In genomic region chr5:30590231-30590630, GRCm38 (mm10) we compare ENCODE assay signal across 19 mouse cellular contexts. TPM values are rescaled to one million over a fixed set of nuclear protein-coding genes. Genes with fewer than 3 reads are reported as not detected.
DNase-seq lines count a peak whose midpoint lies in the region; ATAC-seq and TF ChIP-seq lines count a peak whose summit lies in the region.
"Had no signal": no experiment of that assay in that cellular context is flagged by ENCODE, and none has a peak within 500 bp of the region (broad histone marks: within the 10 kb centered on the region; RNA-seq: fewer than 3 reads in every experiment).

No protein-coding gene starts in this region.

- peaks cover 5% of the 10 kb centered on the region; the same call in 1 of the 2 replicates for H3K27me3 ChIP-seq in forebrain, postnatal 0 days (ENCODE audit: insufficient read depth, low read length)
- H3K27me3 ChIP-seq in forebrain, embryonic 11.5 days (ENCODE audit: control insufficient read depth, insufficient read depth, low read length) = peaks cover 19% of the 10 kb centered on the region
- peaks cover 21% of the 10 kb centered on the region; the same call in 1 of the 2 replicates for H3K27me3 ChIP-seq in heart, postnatal 0 days (ENCODE audit: control insufficient read depth, insufficient read depth, low read length)
- H3K27me3 ChIP-seq in neural tube, embryonic 14.5 days (ENCODE audit: control insufficient read depth, insufficient read depth, low read length) = peaks cover 6% of the 10 kb centered on the region; the same call in 1 of the 2 replicates
- no peaks in the 10 kb centered on the region for H3K27me3 ChIP-seq in stomach, postnatal 0 days (ENCODE audit: control insufficient read depth, insufficient read depth, low read length)

- TF ChIP-seq EP300 in heart, postnatal 0 days (IDR thresholded peaks at IDR 0.05; ENCODE audit: low read depth) = no peak
- TF ChIP-seq EP300 in stomach, postnatal 0 days (optimal IDR thresholded peaks at IDR 0.05) = no peak

- peak overlapping the region; percentile 6; the same call in 1 of the 2 replicates for H3K4me2 ChIP-seq in forebrain, postnatal 0 days (ENCODE audit: low read depth)
- no peak overlapping the region for H3K4me2 ChIP-seq in forebrain, embryonic 11.5 days (ENCODE audit: low read depth, low read length, severe bottlenecking)
- H3K4me2 ChIP-seq in heart, postnatal 0 days (ENCODE audit: low read depth, low read length) = peak overlapping the region; percentile 86; the same call in 1 of the 2 replicates
- H3K4me2 ChIP-seq in neural tube, embryonic 14.5 days (ENCODE audit: low read depth, low read length) = peak overlapping the region; percentile 91; the same call in 1 of the 2 replicates
- peak overlapping the region; percentile 6; the same call in 1 of the 2 replicates for H3K4me2 ChIP-seq in stomach, postnatal 0 days (replicated peaks; ENCODE audit: low read depth)
- H3K4me2 ChIP-seq: liver, embryonic 13.5 days had no signal

- TF ChIP-seq CTCF in forebrain, postnatal 0 days (IDR thresholded peaks at IDR 0.05; ENCODE audit: low read depth) = no peak
- no peak for TF ChIP-seq CTCF in heart, postnatal 0 days (IDR thresholded peaks at IDR 0.05; ENCODE audit: low read depth)
- no peak for TF ChIP-seq CTCF in stomach, postnatal 0 days (IDR thresholded peaks at IDR 0.05; ENCODE audit: low read depth)

- no peak for ATAC-seq in forebrain, postnatal 0 days
- no peak for ATAC-seq in forebrain, embryonic 11.5 days (replicated peaks; ENCODE audit: low FRiP score)
- no peak for ATAC-seq in heart, postnatal 0 days (ENCODE audit: insufficient read depth, low read depth)
- no peak for ATAC-seq in neural tube, embryonic 14.5 days (ENCODE audit: low read depth)
- ATAC-seq in stomach, postnatal 0 days (ENCODE audit: low FRiP score, low TSS enrichment) = no peak
- ATAC-seq: forebrain, embryonic 15.5 days; midbrain, embryonic 13.5 days had no signal

- H3K9me3 ChIP-seq in forebrain, postnatal 0 days (ENCODE audit: low read length) = no peaks in the 10 kb centered on the region
- H3K9me3 ChIP-seq in forebrain, embryonic 11.5 days (ENCODE audit: control insufficient read depth, low read length) = no peaks in the 10 kb centered on the region
- no peaks in the 10 kb centered on the region for H3K9me3 ChIP-seq in heart, postnatal 0 days (replicated peaks; ENCODE audit: control insufficient read depth, low read length)
- H3K9me3 ChIP-seq in neural tube, embryonic 14.5 days (ENCODE audit: control insufficient read depth, low read length) = no peaks in the 10 kb centered on the region
- no peaks in the 10 kb centered on the region for H3K9me3 ChIP-seq in stomach, postnatal 0 days (ENCODE audit: control insufficient read depth, low read length)
- H3K9me3 ChIP-seq: forebrain, embryonic 15.5 days; liver, embryonic 13.5 days; midbrain, embryonic 13.5 days had no signal

- DNase-seq in forebrain, postnatal 0 days = no peak
- DNase-seq in forebrain, embryonic 11.5 days (ENCODE audit: low spot score) = no peak
- DNase-seq in heart, postnatal 0 days (ENCODE audit: low spot score) = no peak
- DNase-seq in heart, adult 11 months = no peak
- DNase-seq in neural tube, embryonic 10.5 days (ENCODE audit: extremely low spot score, low spot score) = no peak
- no peak for DNase-seq in stomach, postnatal 0 days (ENCODE audit: low spot score)
- DNase-seq in urinary bladder, adult 2 months (ENCODE audit: low spot score) = no peak
- DNase-seq: liver, embryonic 13.5 days; right cerebral cortex, postnatal 25 days; thymus, adult 2 months had no signal

- H3K4me3 ChIP-seq in forebrain, postnatal 0 days (ENCODE audit: low read depth, low read length) = no peak overlapping the region
- H3K4me3 ChIP-seq in forebrain, embryonic 11.5 days (ENCODE audit: low read depth, low read length) = no peak overlapping the region
- H3K4me3 ChIP-seq in heart, postnatal 0 days (ENCODE audit: low read depth, low read length) = 0 out of 2 replicates have a peak overlapping the region, but pooled peaks have one; percentile 61
- H3K4me3 ChIP-seq in neural tube, embryonic 14.5 days (ENCODE audit: low read depth, low read length) = no peak overlapping the region
- H3K4me3 ChIP-seq in stomach, postnatal 0 days (ENCODE audit: low read depth, low read length) = no peak overlapping the region
- H3K4me3 ChIP-seq: forebrain, embryonic 15.5 days; liver, embryonic 13.5 days; midbrain, embryonic 13.5 days had no signal

- no peak overlapping the region for H3K9ac ChIP-seq in forebrain, postnatal 0 days
- no peak overlapping the region for H3K9ac ChIP-seq in forebrain, embryonic 11.5 days (ENCODE audit: low read length)
- H3K9ac ChIP-seq in heart, postnatal 0 days (replicated peaks; ENCODE audit: low read depth, low read length) = no peak overlapping the region
- H3K9ac ChIP-seq in neural tube, embryonic 14.5 days (replicated peaks; ENCODE audit: low read depth, low read length) = no peak overlapping the region
- no peak overlapping the region for H3K9ac ChIP-seq in stomach, postnatal 0 days (ENCODE audit: low read length)
- H3K9ac ChIP-seq: forebrain, embryonic 15.5 days; liver, embryonic 13.5 days; midbrain, embryonic 13.5 days had no signal

- no peaks in the 10 kb centered on the region for H3K36me3 ChIP-seq in forebrain, postnatal 0 days (ENCODE audit: insufficient read depth)
- no peaks in the 10 kb centered on the region for H3K36me3 ChIP-seq in forebrain, embryonic 11.5 days (ENCODE audit: control insufficient read depth, insufficient read depth, low read length)
- no peaks in the 10 kb centered on the region for H3K36me3 ChIP-seq in heart, postnatal 0 days (replicated peaks; ENCODE audit: control insufficient read depth, insufficient read depth, low read length)
- H3K36me3 ChIP-seq in neural tube, embryonic 14.5 days (ENCODE audit: control insufficient read depth, insufficient read depth, low read length) = no peaks in the 10 kb centered on the region
- no peaks in the 10 kb centered on the region for H3K36me3 ChIP-seq in stomach, postnatal 0 days (ENCODE audit: control insufficient read depth, insufficient read depth, low read length)
- H3K36me3 ChIP-seq: forebrain, embryonic 15.5 days; liver, embryonic 13.5 days; midbrain, embryonic 13.5 days had no signal

- H3K4me1 ChIP-seq in forebrain, postnatal 0 days (ENCODE audit: insufficient read depth) = no peaks in the 10 kb centered on the region; the same call in 1 of the 2 replicates
- H3K4me1 ChIP-seq in forebrain, embryonic 11.5 days (replicated peaks; ENCODE audit: control insufficient read depth, insufficient read depth, low read length) = peaks cover 5% of the 10 kb centered on the region
- H3K4me1 ChIP-seq in heart, postnatal 0 days (ENCODE audit: control insufficient read depth, insufficient read depth) = peaks cover 63% of the 10 kb centered on the region
- peaks cover 5% of the 10 kb centered on the region; the same call in 1 of the 2 replicates for H3K4me1 ChIP-seq in neural tube, embryonic 14.5 days (ENCODE audit: control insufficient read depth, insufficient read depth, low read length)
- no peaks in the 10 kb centered on the region for H3K4me1 ChIP-seq in stomach, postnatal 0 days (replicated peaks; ENCODE audit: control insufficient read depth, insufficient read depth)

- WGBS in forebrain, postnatal 0 days = 80% methylated on average over 5 of the region's 5 CpGs
- 80% methylated on average over 5 of the region's 5 CpGs for WGBS in forebrain, embryonic 11.5 days
- 76% methylated on average over 5 of the region's 5 CpGs for WGBS in heart, postnatal 0 days
- WGBS in neural tube, embryonic 14.5 days = 76% methylated on average over 5 of the region's 5 CpGs
- 70% methylated on average over 5 of the region's 5 CpGs for WGBS in stomach, postnatal 0 days

- no peak overlapping the region for H3K27ac ChIP-seq in forebrain, postnatal 0 days (ENCODE audit: low read depth, low read length)
- no peak overlapping the region for H3K27ac ChIP-seq in forebrain, embryonic 11.5 days (ENCODE audit: low read depth, low read length)
- H3K27ac ChIP-seq in heart, postnatal 0 days (ENCODE audit: low read depth) = no peak overlapping the region
- H3K27ac ChIP-seq in neural tube, embryonic 14.5 days (ENCODE audit: low read depth, low read length) = no peak overlapping the region
- H3K27ac ChIP-seq in stomach, postnatal 0 days (replicated peaks) = no peak overlapping the region
- H3K27ac ChIP-seq: forebrain, embryonic 15.5 days; liver, embryonic 13.5 days; midbrain, embryonic 13.5 days had no signal

RNA-seq across cellular contexts. Expression of gene Kcnk3, which starts 2.3 kb away (rescaled TPM):
- 10.8 and 13.1 TPM in 2 replicates for total RNA-seq in forebrain, postnatal 0 days (2014; rRNA removed)
- 6.4 and 7.0 TPM in 2 replicates for polyA plus RNA-seq in forebrain, postnatal 0 days (2015; fragmentation: Nextera tagmentation; extraction: Ambion mirVana)
- polyA plus RNA-seq in forebrain, embryonic 11.5 days (2014; fragmentation: Nextera tagmentation; extraction: Ambion mirVana) = 0.20 and 0.24 TPM in 2 replicates
- total RNA-seq in heart, postnatal 0 days (2014; rRNA removed; ENCODE audit: low replicate concordance) = 55.5 and 70.0 TPM in 2 replicates
- polyA plus RNA-seq in heart, postnatal 0 days (2015; fragmentation: Nextera tagmentation; extraction: Ambion mirVana) = 36.4 and 45.3 TPM in 2 replicates
- 10.5 and 12.9 TPM in 2 replicates for polyA plus RNA-seq in neural tube, embryonic 14.5 days (2014; fragmentation: Nextera tagmentation; extraction: Ambion mirVana)
- 11.1 and 13.8 TPM in 2 replicates for polyA plus RNA-seq in stomach, postnatal 0 days (2015; fragmentation: Nextera tagmentation; extraction: Ambion mirVana)
- 15.1 and 28.4 TPM in 2 replicates for polyA plus RNA-seq in urinary bladder, adult 2 months (2012; rRNA removed)
- polyA plus RNA-seq: C2C12 had no signal

RNA-seq across cellular contexts. Expression of gene Cib4, which starts 44.6 kb away (rescaled TPM):
- total RNA-seq in forebrain, postnatal 0 days (2014; rRNA removed) = not detected in 2 replicates
- not detected in 2 replicates for polyA plus RNA-seq in forebrain, postnatal 0 days (2015; fragmentation: Nextera tagmentation; extraction: Ambion mirVana)
- polyA plus RNA-seq in forebrain, embryonic 11.5 days (2014; fragmentation: Nextera tagmentation; extraction: Ambion mirVana) = not detected in 2 replicates
- total RNA-seq in heart, postnatal 0 days (2014; rRNA removed; ENCODE audit: low replicate concordance) = not detected in 2 replicates
- not detected in 2 replicates for polyA plus RNA-seq in heart, postnatal 0 days (2015; fragmentation: Nextera tagmentation; extraction: Ambion mirVana)
- not detected in 2 replicates for polyA plus RNA-seq in neural tube, embryonic 14.5 days (2014; fragmentation: Nextera tagmentation; extraction: Ambion mirVana)
- polyA plus RNA-seq in stomach, postnatal 0 days (2015; fragmentation: Nextera tagmentation; extraction: Ambion mirVana) = 0.17 and 0.30 TPM in 2 replicates
- polyA plus RNA-seq in urinary bladder, adult 2 months (2012; rRNA removed) = 0.32 and 0.40 TPM in 2 replicates
- total RNA-seq: gastrocnemius, adult 18-20 months; hematopoietic stem cell, adult 5-6 weeks; layer of hippocampus, adult 18-20 months had no signal
- polyA plus RNA-seq: C2C12; forebrain, embryonic 15.5 days; kidney, embryonic 16.5 days; limb, embryonic 11.5 days; liver, embryonic 13.5 days; midbrain, embryonic 13.5 days; thymus, adult 2 months had no signal

RNA-seq across cellular contexts. Expression of gene Slc35f6, which starts 57.5 kb away (rescaled TPM):
- total RNA-seq in forebrain, postnatal 0 days (2014; rRNA removed) = 31.5 and 48.7 TPM in 2 replicates
- polyA plus RNA-seq in forebrain, postnatal 0 days (2015; fragmentation: Nextera tagmentation; extraction: Ambion mirVana) = 19.2 and 24.3 TPM in 2 replicates
- 24.1 and 28.3 TPM in 2 replicates for polyA plus RNA-seq in forebrain, embryonic 11.5 days (2014; fragmentation: Nextera tagmentation; extraction: Ambion mirVana)
- 61.3 and 86.8 TPM in 2 replicates for total RNA-seq in heart, postnatal 0 days (2014; rRNA removed; ENCODE audit: low replicate concordance)
- 30.5 and 31.7 TPM in 2 replicates for polyA plus RNA-seq in heart, postnatal 0 days (2015; fragmentation: Nextera tagmentation; extraction: Ambion mirVana)
- 33.1 and 37.1 TPM in 2 replicates for polyA plus RNA-seq in neural tube, embryonic 14.5 days (2014; fragmentation: Nextera tagmentation; extraction: Ambion mirVana)
- 30.6 and 35.6 TPM in 2 replicates for polyA plus RNA-seq in stomach, postnatal 0 days (2015; fragmentation: Nextera tagmentation; extraction: Ambion mirVana)
- polyA plus RNA-seq in urinary bladder, adult 2 months (2012; rRNA removed) = 51.3 and 51.9 TPM in 2 replicates
